Mouse (Mus musculus): ENCODE data around the gene Pex3.

- no peak for TF ChIP-seq CTCF (IDR thresholded peaks at IDR 0.05; ENCODE audit: low read depth)
- no peak for TF ChIP-seq EP300 (IDR thresholded peaks at IDR 0.05; ENCODE audit: low read depth)
Measured at GRCm38 (mm10) chr10:13569818-13570217, 16.9 kb upstream of the Pex3 start.
